In the genomic region with DNA sequence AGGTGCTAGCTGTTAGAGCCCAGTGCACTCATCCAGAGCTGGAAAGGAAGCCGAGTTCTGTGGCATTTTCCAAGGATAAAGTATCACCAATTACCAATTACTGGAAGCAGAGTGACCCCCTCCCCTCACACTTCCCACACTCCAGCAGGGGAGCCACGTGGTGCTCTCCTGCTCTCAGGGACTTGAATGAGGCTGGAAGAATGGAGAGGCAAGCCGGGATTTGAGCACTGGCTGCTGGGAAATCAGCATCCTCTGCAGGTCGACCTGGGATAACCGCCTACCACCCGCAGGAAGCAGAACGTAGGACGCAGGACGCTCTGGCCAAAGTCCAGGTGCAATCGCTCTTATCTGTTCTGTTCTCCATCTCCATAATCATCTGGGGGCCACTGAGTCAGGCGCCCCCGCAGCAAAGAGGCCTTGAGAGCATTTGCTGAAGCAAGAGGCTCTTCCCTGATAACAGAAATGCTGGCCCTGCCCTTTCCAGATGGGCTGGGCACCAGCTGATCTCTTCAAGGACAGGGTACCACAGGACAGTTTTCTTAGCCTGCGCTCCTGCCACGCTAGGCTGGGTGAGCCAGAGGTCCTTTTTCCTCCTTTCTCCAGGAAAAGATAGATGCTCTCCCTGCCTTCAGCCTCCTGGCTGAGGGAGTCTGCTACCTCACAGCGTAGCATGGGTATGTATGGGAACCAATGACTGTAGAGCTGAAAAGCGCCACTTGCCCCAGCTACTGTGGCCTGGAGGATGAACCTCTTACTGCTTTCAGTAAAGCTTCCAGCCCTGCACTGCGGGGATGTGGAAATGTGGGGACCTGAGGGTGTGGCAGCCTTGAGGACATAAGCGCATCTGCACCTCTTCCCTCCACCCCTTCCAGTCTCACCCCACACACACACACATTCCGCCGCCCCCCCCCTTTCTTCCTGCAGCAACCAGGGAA, we compare ENCODE assay signal across 10 mouse cellular contexts. TPM values are rescaled to one million over a fixed set of nuclear protein-coding genes. Genes with fewer than 3 reads are reported as not detected.
DNase-seq lines count a peak whose midpoint lies in the region; ATAC-seq and TF ChIP-seq lines count a peak whose summit lies in the region.
"Had no signal": no experiment of that assay in that cellular context is flagged by ENCODE, and none has a peak within 500 bp of the region (broad histone marks: within the 10 kb centered on the region; RNA-seq: fewer than 3 reads in every experiment).

No protein-coding gene starts in this region.

- H3K4me3 ChIP-seq in kidney, embryonic 14.5 days (ENCODE audit: low read length), result peak overlapping the region; percentile 28; the same call in 1 of the 2 replicates
- H3K4me3 ChIP-seq in kidney, adult 2 months (ENCODE audit: insufficient read depth, low read depth, low read length), result no peak overlapping the region
- H3K4me3 ChIP-seq in hindbrain, embryonic 13.5 days, result no peak overlapping the region
- H3K4me3 ChIP-seq in midbrain, embryonic 15.5 days, result 0 out of 2 replicates have a peak overlapping the region, but pooled peaks have one; percentile 13

- no peaks in the 10 kb centered on the region for H3K36me3 ChIP-seq in kidney, embryonic 14.5 days (ENCODE audit: control insufficient read depth, insufficient read depth, low read length)
- H3K36me3 ChIP-seq in kidney, adult 2 months (ENCODE audit: control insufficient read depth, insufficient read depth, low read length), result no peaks in the 10 kb centered on the region
- no peaks in the 10 kb centered on the region for H3K36me3 ChIP-seq in hindbrain, embryonic 13.5 days
- no peaks in the 10 kb centered on the region for H3K36me3 ChIP-seq in midbrain, embryonic 15.5 days (replicated peaks)

- peak overlapping the region; percentile 9; the same call in 1 of the 2 replicates for H3K9ac ChIP-seq in kidney, embryonic 14.5 days (ENCODE audit: low read depth, low read length)
- peak overlapping the region; percentile 19; the same call in 1 of the 2 replicates for H3K9ac ChIP-seq in hindbrain, embryonic 13.5 days
- H3K9ac ChIP-seq in midbrain, embryonic 15.5 days, result no peak overlapping the region

- no peaks in the 10 kb centered on the region for H3K9me3 ChIP-seq in kidney, embryonic 14.5 days (ENCODE audit: control insufficient read depth, low read length)
- no peaks in the 10 kb centered on the region for H3K9me3 ChIP-seq in hindbrain, embryonic 13.5 days
- no peaks in the 10 kb centered on the region for H3K9me3 ChIP-seq in midbrain, embryonic 15.5 days

- no peaks in the 10 kb centered on the region for H3K27me3 ChIP-seq in kidney, embryonic 14.5 days (ENCODE audit: control insufficient read depth, insufficient read depth, low read length)
- H3K27me3 ChIP-seq in kidney, adult 2 months (replicated peaks; ENCODE audit: control insufficient read depth, insufficient read depth, low read length), result no peaks in the 10 kb centered on the region
- H3K27me3 ChIP-seq in hindbrain, embryonic 13.5 days, result 0 out of 2 replicates have a peak, but pooled peaks cover 4% of the 10 kb centered on the region
- no peaks in the 10 kb centered on the region for H3K27me3 ChIP-seq in midbrain, embryonic 15.5 days (replicated peaks)
- H3K27me3 ChIP-seq: Patski had no signal

- TF ChIP-seq POLR2A in kidney, adult 2 months (IDR thresholded peaks at IDR 0.05; ENCODE audit: low read depth, low read length), result no peak

- DNase-seq in kidney, adult 2 months, result no peak
- peak; percentile 76 for DNase-seq in brain, adult 2 months (ENCODE audit: low read depth, low spot score)
- no peak for DNase-seq in left cerebral cortex, postnatal 14 days (ENCODE audit: low spot score in 2 of 2)
- DNase-seq in testis, postnatal 10 days (ENCODE audit: low spot score), result no peak

- WGBS in kidney, embryonic 14.5 days, result 35% methylated on average over 20 of the region's 20 CpGs
- 39% methylated on average over 20 of the region's 20 CpGs for WGBS in kidney, adult 2 months
- WGBS in hindbrain, embryonic 13.5 days, result 45% methylated on average over 20 of the region's 20 CpGs
- WGBS in midbrain, embryonic 15.5 days, result 33% methylated on average over 20 of the region's 20 CpGs

- H3K27ac ChIP-seq in kidney, embryonic 14.5 days (ENCODE audit: low read depth, low read length), result no peak overlapping the region
- no peak overlapping the region for H3K27ac ChIP-seq in kidney, adult 2 months (ENCODE audit: insufficient read depth, low read depth, low read length)
- peak overlapping the region; percentile 44; the same call in 1 of the 2 replicates for H3K27ac ChIP-seq in hindbrain, embryonic 13.5 days
- peak overlapping the region; percentile 32 for H3K27ac ChIP-seq in midbrain, embryonic 15.5 days

- peaks cover 12% of the 10 kb centered on the region; the same call in 1 of the 2 replicates for H3K4me1 ChIP-seq in kidney, embryonic 14.5 days (ENCODE audit: control insufficient read depth, insufficient read depth, low read length)
- no peaks in the 10 kb centered on the region for H3K4me1 ChIP-seq in kidney, adult 2 months (ENCODE audit: control insufficient read depth, insufficient read depth, low read length)
- peaks cover 17% of the 10 kb centered on the region for H3K4me1 ChIP-seq in hindbrain, embryonic 13.5 days (replicated peaks)
- H3K4me1 ChIP-seq in midbrain, embryonic 15.5 days, result peaks cover 15% of the 10 kb centered on the region

- TF ChIP-seq CTCF in kidney, adult 2 months (conservative IDR thresholded peaks at IDR 0.05; ENCODE audit: insufficient read depth, insufficient read length, low read depth, low read length), result no peak

- H3K4me2 ChIP-seq in kidney, embryonic 14.5 days (replicated peaks; ENCODE audit: low read depth, low read length), result peak overlapping the region; percentile 47
- peak overlapping the region; percentile 46 for H3K4me2 ChIP-seq in hindbrain, embryonic 13.5 days
- H3K4me2 ChIP-seq in midbrain, embryonic 15.5 days, result peak overlapping the region; percentile 36

- intact Hi-C loops in left cerebral cortex, postnatal 14 days (cut with DNase I), result no loop called here

- no peak for ATAC-seq in kidney, embryonic 14.5 days (ENCODE audit: low FRiP score, low TSS enrichment)
- peak; percentile 44; the same call in 1 of the 2 replicates for ATAC-seq in hindbrain, embryonic 13.5 days (ENCODE audit: low FRiP score)
- peak; percentile 55 for ATAC-seq in midbrain, embryonic 15.5 days (replicated peaks)
- ATAC-seq in inflammation-experienced regulatory T-cells, adult 6 months, result no peak
- ATAC-seq: Patski had no signal

RNA-seq across cellular contexts. Expression of a gene that starts 27.5 kb away (rescaled TPM):
- 0.27 and 0.97 TPM in 2 replicates for polyA plus RNA-seq in kidney, embryonic 14.5 days (2014; fragmentation: Nextera tagmentation; extraction: Ambion mirVana)
- 2.0 and 2.2 TPM in 2 replicates for polyA plus RNA-seq in kidney, adult 2 months (2012; rRNA removed)
- 2.3 and 3.4 TPM in 2 replicates for polyA plus RNA-seq in hindbrain, embryonic 13.5 days (2015; fragmentation: Nextera tagmentation; extraction: Ambion mirVana)
- 2.8 and 3.4 TPM in 2 replicates for polyA plus RNA-seq in midbrain, embryonic 15.5 days (2015; fragmentation: Nextera tagmentation; extraction: Ambion mirVana)
- polyA plus RNA-seq in inflammation-experienced regulatory T-cells, adult 6 months (2017; shearing (Covaris generic)), result under 1 TPM in 1 of 3 experiments, not detected in 2; 0.36 TPM
- 10 to 100 TPM; 14.6 to 20.9 TPM for total RNA-seq in left cerebral cortex, postnatal 14 days (2021)
- total RNA-seq: neutrophil, adult 5-6 weeks had no signal

RNA-seq across cellular contexts. Expression of a gene that starts 27.5 kb away (rescaled TPM):
- 0.10 TPM in 1 of 2 replicates, not detected in the other for polyA plus RNA-seq in kidney, embryonic 14.5 days (2014; fragmentation: Nextera tagmentation; extraction: Ambion mirVana)
- 0.11 and 0.14 TPM in 2 replicates for polyA plus RNA-seq in kidney, adult 2 months (2012; rRNA removed)
- 0.22 and 0.31 TPM in 2 replicates for polyA plus RNA-seq in hindbrain, embryonic 13.5 days (2015; fragmentation: Nextera tagmentation; extraction: Ambion mirVana)
- polyA plus RNA-seq in midbrain, embryonic 15.5 days (2015; fragmentation: Nextera tagmentation; extraction: Ambion mirVana), result 0.12 and 0.33 TPM in 2 replicates
- polyA plus RNA-seq in inflammation-experienced regulatory T-cells, adult 6 months (2017; shearing (Covaris generic)), result not detected
- total RNA-seq in left cerebral cortex, postnatal 14 days (2021), result under 1 TPM; 0.40 to 0.46 TPM
- total RNA-seq: neutrophil, adult 5-6 weeks had no signal

RNA-seq across cellular contexts. Expression of a gene that starts 42.1 kb away (rescaled TPM):
- polyA plus RNA-seq in kidney, embryonic 14.5 days (2014; fragmentation: Nextera tagmentation; extraction: Ambion mirVana), result 96.4 and 99.1 TPM in 2 replicates
- 96.7 and 122 TPM in 2 replicates for polyA plus RNA-seq in kidney, adult 2 months (2012; rRNA removed)
- polyA plus RNA-seq in hindbrain, embryonic 13.5 days (2015; fragmentation: Nextera tagmentation; extraction: Ambion mirVana), result 105 and 113 TPM in 2 replicates
- 115 and 121 TPM in 2 replicates for polyA plus RNA-seq in midbrain, embryonic 15.5 days (2015; fragmentation: Nextera tagmentation; extraction: Ambion mirVana)
- polyA plus RNA-seq in inflammation-experienced regulatory T-cells, adult 6 months (2017; shearing (Covaris generic)), result 10 to 100 TPM in 1 of 3 experiments, 1 to 10 TPM in 1, under 1 TPM in 1; 0.54 to 12.2 (median 3.0) TPM
- total RNA-seq in left cerebral cortex, postnatal 14 days (2021), result 10 to 100 TPM; 50.7 to 56.1 TPM

RNA-seq across cellular contexts. Expression of a gene that starts 42.2 kb away (rescaled TPM):
- polyA plus RNA-seq in kidney, embryonic 14.5 days (2014; fragmentation: Nextera tagmentation; extraction: Ambion mirVana), result 117 and 123 TPM in 2 replicates
- 10.9 and 28.9 TPM in 2 replicates for polyA plus RNA-seq in kidney, adult 2 months (2012; rRNA removed)
- 107 and 112 TPM in 2 replicates for polyA plus RNA-seq in hindbrain, embryonic 13.5 days (2015; fragmentation: Nextera tagmentation; extraction: Ambion mirVana)
- polyA plus RNA-seq in midbrain, embryonic 15.5 days (2015; fragmentation: Nextera tagmentation; extraction: Ambion mirVana), result 98.1 and 98.9 TPM in 2 replicates
- polyA plus RNA-seq in inflammation-experienced regulatory T-cells, adult 6 months (2017; shearing (Covaris generic)), result 10 to 100 TPM; 27.3 to 45.9 (median 35.4) TPM
- 10 to 100 TPM; 47.8 to 49.5 TPM for total RNA-seq in left cerebral cortex, postnatal 14 days (2021)

Comparison
In these comparisons a context has a peak if more than half of its experiments do, and no peak if none do; other contexts are left out.
1. H3K4me3 ChIP-seq: peak in kidney, embryonic 14.5 days (single experiment) and midbrain, embryonic 15.5 days (single experiment); none in kidney, adult 2 months (single experiment) and hindbrain, embryonic 13.5 days (single experiment).
2. ATAC-seq: peak in hindbrain, embryonic 13.5 days (single experiment) and midbrain, embryonic 15.5 days (single experiment); none in kidney, embryonic 14.5 days (single experiment) and inflammation-experienced regulatory T-cells, adult 6 months (single experiment).
3. H3K27ac ChIP-seq: peak in hindbrain, embryonic 13.5 days (single experiment) and midbrain, embryonic 15.5 days (single experiment); none in kidney, embryonic 14.5 days (single experiment) and kidney, adult 2 months (single experiment).
4. Peak in every context shown above with its lines, with median percentiles within 50 percentile points of each other: H3K4me2 ChIP-seq.